Mouse (Mus musculus) embryo, embryonic 9.5 days (tissue): ENCODE measurements around the gene Numbl.
"Not testable (repeated sequence)": the region's sequence is repeated elsewhere in the genome, so short reads cannot be mapped to it uniquely, and the experiment has no call there.

Experiments
- DNase-seq: peaks from one replicate; pipeline ENCODE4 v3.0.0-alpha.2; 2017; ENCODE audit errors: extremely low spot score

The Numbl gene

DNA sequence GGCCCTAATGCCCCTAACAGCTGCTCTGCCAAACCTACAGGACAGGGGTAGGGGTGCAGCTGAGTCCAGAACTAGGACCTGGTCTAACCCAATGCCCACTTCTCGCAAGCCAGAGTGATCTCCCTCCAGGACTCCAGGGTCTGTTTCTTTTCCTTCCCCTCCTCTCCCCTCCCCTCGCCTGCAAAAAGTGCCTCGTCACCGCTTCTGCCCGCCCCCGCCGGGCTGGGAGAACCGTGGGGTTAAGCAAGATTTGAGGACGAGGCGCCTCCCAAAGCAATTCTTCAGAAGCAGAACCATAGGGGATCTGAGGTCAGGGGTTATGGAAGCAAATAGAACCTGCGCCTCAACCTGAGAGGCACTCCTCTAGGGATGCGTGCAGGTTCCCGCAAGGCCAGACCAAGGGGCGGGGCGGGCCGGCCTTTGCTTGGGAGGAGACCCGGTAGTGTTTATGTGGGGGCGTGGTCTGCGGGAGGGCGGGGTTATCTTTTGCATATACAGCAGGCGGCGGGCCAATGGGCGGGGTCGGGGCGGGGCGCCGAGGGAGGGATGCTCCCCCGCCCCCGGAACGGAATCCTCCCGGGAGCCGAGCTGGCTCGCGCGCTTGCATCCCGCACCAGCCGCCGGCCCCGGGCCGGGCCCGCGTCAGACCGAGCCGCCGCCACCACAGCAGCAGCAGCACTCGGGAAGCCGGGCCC lies at the start of gene Numbl:
Gene Numbl (plus strand): TSS at position 229 of the 695 bp plus-strand sequence.
- peak; percentile 97 for DNase-seq

- DNase-seq = no peak
These were observed 45.6 kb upstream of the Numbl start for GRCm38 (mm10) chr7:27212626-27213025.

- no peak for DNase-seq
These were observed 39.6 kb upstream of the Numbl start for GRCm38 (mm10) chr7:27218586-27218985.

DNA sequence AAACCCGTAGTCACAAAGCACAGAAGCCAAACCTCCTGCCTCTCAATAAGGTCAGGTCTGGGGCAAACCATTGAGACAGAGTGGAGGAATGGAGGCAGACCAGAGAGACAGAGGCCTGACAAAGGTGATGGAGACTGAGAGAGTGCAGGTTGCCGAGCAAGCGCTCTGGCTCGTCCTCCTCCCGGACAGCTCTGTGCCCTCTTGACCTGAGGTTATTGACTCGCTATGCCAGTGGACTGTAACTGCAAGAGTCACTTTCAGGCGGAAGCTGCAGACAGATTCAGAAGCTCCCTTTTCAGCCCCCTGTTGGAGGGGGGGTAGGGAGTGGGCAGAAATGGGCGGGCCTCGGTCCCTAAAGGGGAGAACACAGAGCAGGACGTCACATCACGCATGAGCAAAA lies 38.3 kb upstream of the Numbl start:
- DNase-seq = no peak

- no peak for DNase-seq
These were observed 36.3 kb upstream of the Numbl start for GRCm38 (mm10) chr7:27221939-27222338.

DNA sequence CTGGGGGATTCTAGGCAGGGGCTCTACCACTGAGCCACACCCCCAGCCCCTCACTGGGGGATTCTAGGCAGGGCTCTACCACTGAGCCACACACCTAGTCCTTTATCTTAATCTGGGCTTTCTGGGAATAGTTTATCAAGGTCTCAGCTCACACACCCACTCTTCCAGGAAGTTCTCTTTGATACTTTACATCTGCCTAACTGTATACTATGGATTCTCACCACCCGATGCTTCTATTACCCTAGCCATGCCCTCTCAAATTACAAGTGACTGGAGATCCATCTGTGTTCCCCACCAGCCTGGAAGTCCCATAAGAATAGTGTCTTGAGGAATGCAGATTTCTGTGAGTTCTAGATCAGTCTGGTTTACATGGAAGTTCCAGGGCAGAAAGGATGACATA lies 35.7 kb upstream of the Numbl start:
- DNase-seq = no peak

GRCm38 (mm10) chr7:27224877-27225575 lies 33.2 kb upstream of the Numbl start:
- DNase-seq = no peak

DNA sequence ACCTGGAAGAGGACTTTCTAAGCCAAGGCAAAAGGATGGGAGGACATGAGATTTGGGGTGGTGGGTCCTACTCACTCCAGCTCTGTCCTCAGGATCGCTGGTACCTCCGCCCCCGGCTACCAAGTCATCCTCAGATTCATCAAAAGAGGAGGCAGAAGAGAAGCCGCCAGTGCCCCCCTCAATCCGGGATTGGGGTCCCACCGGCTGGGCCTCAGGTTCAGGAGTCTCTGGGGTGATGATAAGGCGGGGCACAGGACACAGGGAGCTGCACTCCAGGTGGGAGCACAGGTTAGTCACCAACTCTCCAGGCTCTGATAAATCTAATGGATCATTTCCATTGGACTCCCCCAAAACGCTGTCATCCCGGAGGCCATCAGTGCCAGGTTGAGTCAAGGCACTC lies 31.0 kb upstream of the Numbl start:
- DNase-seq = no peak

DNA sequence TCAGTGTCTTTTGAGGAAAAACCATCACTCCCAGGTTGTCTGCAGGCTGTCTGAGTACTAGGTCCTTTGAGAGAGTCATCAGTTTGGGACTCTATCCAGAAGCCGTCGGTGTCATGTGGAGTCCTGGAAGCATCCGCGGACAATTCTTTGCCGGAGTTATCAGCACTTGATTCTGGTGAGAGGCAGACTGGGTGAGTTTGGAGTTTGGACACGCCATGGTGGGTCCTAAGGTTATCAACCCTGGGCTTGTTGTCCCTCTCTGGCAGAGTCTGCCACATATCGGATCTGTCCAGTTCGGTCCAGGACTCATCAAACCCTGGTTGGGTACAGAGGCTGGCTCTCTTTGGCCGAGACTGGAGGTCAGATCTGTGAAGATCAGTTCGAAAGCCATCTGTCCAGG lies 30.6 kb upstream of the Numbl start:
- no peak for DNase-seq

DNA sequence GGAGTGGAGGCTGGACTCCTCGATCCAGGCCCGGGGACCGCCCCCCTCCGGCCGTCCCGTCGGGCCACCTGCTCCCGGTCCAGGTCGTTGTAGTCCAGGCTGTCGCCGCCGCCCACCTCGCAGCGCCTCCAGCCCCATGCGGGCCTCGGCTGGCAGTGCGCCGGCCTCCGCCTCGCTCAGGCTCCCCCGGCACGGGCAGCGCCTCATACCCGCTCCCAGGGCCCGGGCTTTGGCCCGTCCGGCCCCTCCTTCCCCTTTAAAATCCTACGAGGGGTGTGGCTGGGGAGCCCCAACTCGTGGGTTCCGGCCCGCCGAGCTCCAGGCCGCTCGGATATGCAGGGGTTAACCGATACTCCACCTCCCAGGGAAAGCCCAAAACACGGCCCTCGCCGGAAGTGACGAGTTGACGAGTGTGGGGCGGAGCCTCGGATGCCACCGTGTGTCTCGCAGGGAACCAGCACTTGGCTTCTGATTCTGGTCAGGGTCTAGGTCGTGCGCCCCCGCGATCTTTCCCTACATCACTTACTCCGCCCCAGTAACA lies 29.9 kb upstream of the Numbl start, which contains the start of gene Itpkc:
Gene Itpkc (minus strand): TSS at position 381 of the 541 bp plus-strand sequence.
- DNase-seq = peak; percentile 95

GRCm38 (mm10) chr7:27228865-27229264 lies 29.4 kb upstream of the Numbl start:
- no peak for DNase-seq

- DNase-seq = no peak
These were observed 27.5 kb upstream of the Numbl start for GRCm38 (mm10) chr7:27230781-27231180.

GRCm38 (mm10) chr7:27231693-27232331 lies 26.4 kb upstream of the Numbl start:
- no peak for DNase-seq

DNA sequence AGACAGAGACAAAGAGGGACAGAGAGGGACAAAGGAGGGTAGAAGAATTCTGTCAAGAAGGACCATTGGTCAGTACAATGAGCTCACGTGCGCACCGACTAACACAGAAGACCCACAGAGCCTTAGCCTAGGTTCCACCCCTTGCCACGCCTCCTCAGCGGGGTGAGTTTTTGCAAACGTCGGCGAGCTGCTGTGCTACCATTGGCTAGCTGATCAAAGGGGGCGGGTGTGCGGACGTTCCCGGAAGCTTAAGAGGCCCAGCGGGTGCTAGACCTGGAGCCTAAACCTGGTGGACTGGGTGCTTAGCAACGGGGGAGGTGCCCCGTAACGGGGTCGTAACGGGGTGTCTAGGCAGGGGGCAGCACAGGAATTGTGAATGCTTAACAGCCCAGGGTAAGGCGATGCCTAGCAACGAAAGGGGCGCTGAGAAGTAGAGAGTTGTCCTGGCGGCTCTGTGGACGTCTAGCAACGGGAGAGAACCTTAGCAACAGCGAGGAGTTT lies 25.4 kb upstream of the Numbl start, which contains the start of gene Coq8b:
Gene Coq8b (plus strand): TSS at position 243 of the 501 bp plus-strand sequence.
- DNase-seq = peak; percentile 96

DNA sequence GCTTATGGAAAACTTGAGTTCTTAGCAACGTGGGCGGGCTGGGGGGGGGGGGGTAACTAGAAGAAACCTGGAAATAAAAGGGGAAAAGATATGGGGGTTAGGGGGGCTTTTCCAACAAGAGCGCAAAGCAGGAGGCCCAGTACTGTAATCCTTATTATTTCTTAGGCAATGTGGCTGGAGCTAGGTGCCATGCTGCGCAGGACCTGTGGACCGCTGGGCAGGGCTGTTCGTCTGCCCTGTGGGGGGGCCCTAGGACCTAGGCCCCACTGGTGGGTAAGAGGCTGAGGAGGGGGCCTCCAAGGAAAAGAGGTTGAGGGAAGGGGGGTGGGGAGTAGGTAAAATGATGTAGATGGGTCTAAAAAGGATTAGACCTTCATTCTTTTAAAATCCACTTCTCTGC lies 24.9 kb upstream of the Numbl start:
- no peak for DNase-seq

DNA sequence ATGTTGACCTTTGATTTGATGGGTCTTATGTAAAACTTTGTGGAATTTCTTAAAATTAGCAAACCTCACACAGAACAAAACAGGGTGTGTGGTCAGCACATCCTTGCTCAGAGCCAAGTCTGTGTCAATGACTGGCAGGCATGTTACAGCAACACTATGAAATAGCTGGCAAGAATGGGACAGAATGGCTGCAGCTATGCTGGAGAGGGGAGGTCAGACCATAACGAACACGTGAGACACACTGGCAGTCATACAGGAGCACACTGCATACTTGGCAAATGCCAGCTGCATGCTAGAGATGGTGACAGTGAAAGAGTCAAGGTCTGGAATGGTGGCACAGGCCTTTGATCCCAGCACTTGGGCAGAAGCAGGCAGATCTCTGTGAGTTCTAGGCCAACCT lies 22.5 kb upstream of the Numbl start:
- no peak for DNase-seq

DNA sequence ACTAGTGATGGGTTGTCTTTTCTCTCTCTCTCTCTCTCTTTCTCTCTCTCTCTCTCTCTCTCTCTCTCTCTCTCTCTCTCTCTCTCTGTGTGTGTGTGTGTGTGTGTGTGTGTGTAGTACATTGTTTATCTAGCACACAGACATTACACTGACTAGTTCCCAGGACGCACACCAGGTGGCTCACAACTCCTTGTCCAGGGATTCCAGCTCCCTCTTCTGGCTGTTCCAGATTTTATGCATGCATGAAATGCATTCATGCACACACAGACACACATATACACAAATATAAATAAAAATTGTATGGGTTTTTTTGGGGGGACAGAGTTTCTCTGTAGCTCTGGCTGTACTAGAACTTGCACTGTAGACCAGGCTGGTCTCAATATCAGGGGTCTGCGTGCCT lies 20.7 kb upstream of the Numbl start:
- DNase-seq = no peak

DNA sequence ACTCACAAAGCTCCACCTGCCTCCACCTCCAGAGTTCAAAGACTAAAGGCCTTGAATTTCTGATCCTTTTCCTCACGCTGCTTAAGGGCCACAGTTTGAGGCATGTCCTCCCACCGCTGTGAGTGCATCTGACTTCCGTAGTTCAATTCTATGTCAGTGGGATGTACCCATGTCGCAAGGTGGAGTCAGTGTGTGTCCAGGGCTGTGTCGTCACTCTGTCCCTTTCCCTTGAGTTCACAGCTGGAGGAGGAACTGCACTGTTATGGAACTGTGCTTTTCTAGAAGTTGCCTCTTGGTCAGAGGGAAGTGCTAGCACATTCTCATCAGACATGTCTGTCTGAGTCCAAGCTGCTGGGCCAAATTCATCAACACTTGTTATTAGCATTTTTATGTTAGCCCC lies 19.7 kb upstream of the Numbl start:
- DNase-seq = no peak

DNA sequence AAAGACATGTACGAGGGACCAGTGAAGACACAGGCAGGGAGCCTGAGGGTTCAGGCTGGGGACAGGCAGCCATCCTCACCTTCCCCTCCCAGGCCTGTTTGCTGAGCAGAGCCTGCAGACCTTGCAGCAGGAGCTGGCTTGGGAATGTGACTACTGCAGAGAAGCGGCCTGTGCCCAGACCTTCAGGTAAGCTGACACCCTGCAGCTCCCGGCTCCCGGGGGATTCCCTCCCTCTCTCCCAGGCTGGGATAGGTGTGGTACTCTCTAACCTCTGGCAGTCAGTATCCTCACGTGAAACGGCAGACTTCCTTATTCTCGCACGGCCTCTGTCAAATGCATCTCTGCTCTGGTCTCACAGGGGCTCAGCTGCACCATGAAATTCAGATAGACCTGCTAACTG lies 15.0 kb upstream of the Numbl start:
- DNase-seq = no peak

- not testable (repeated sequence) for DNase-seq
These were observed 14.1 kb upstream of the Numbl start for GRCm38 (mm10) chr7:27244088-27244487.

DNA sequence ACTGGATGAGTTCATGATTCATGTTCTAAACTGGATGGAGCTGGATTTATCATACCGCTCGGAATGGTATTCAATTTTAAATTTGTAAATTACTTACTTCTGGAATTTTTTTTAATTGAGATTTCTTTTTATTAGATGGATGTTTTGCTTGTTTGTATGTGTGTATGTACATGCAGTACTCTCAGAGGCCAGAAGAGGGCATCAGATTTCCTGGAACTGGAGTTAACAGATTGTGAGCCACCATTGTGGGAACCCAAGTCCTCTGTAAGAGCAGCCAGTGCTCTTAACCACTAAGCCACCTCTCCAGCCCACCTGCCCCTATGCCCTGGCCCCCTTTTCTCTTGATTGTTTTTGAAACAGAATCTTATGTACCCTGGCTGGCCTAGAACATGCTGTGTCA lies 9.1 kb upstream of the Numbl start:
- no peak for DNase-seq

DNA sequence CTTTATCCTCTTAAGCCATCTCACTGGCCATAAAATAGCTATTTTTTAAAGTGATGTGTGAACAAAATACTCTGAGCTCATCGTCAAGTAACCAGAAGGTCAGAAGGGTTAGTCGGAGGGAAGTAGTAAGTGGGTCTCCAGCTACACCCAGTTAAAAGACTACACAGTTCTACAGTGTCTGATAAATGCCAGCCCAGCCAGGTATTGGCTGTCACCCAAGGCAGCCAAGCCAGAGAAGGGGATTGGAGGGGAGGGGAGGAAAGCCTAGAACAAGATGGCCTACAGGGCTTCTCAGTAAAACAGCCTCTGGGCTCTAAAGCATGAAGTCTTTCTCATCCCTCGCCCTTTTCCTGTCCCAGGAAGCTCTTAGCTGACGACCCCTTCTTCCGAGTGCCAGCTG lies 8.3 kb upstream of the Numbl start:
- no peak for DNase-seq
